Comparison of ENCODE assay signal across 8 mouse cellular contexts in genomic region chr8:79030326-79031265, GRCm38 (mm10). TPM values are rescaled to one million over a fixed set of nuclear protein-coding genes. Genes with fewer than 3 reads are reported as not detected.
A peak's percentile ranks its signal among the peaks of the same experiment; 100 is the strongest.
DNase-seq lines count a peak whose midpoint lies in the region; ATAC-seq and TF ChIP-seq lines count a peak whose summit lies in the region.

No protein-coding gene starts in this region.

- peak; percentile 78 for DNase-seq in 416B (ENCODE audit: low read depth)
- peak; percentile 86 for DNase-seq in adrenal gland, postnatal 14 days
- DNase-seq in heart, adult 9 months (ENCODE audit: low spot score in 2 of 2): peak; percentile 46 to 64
- DNase-seq in liver, adult 2 months (ENCODE audit: extremely low read depth, low read depth, low spot score): no peak
- peak; percentile 52 for DNase-seq in naive thymus-derived CD4-positive, alpha-beta T cell, adult 2 months (ENCODE audit: low read depth)

- under 1% methylated on average over 53 of the region's 62 CpGs for WGBS in embryonic facial prominence, embryonic 12.5 days
- WGBS in kidney, embryonic 15.5 days: 0% methylated on average over 57 of the region's 62 CpGs
- 7% methylated on average over 62 of the region's 62 CpGs for WGBS in liver, adult 2 months
- under 1% methylated on average over 53 of the region's 62 CpGs for whole genome bisulfite sequencing in stomach, embryonic 16.5 days

- peak overlapping the region; percentile 100 for H3K9ac ChIP-seq in embryonic facial prominence, embryonic 12.5 days
- H3K9ac ChIP-seq in kidney, embryonic 15.5 days: peak overlapping the region; percentile 95
- H3K9ac ChIP-seq in liver, adult 2 months (ENCODE audit: low read depth, low read length): peak overlapping the region; percentile 74
- H3K9ac ChIP-seq in stomach, embryonic 16.5 days (ENCODE audit: low read length): peak overlapping the region; percentile 100

- TF ChIP-seq POLR2A in liver, adult 2 months (IDR thresholded peaks at IDR 0.05; ENCODE audit: extremely low read depth, insufficient read depth, low read length): no peak

- H3K27ac ChIP-seq in embryonic facial prominence, embryonic 12.5 days: peak overlapping the region; percentile 100
- peak overlapping the region; percentile 100 for H3K27ac ChIP-seq in kidney, embryonic 15.5 days
- 0 out of 2 replicates have a peak overlapping the region, but pooled peaks have one; percentile 16 for H3K27ac ChIP-seq in liver, adult 2 months (replicated peaks; ENCODE audit: insufficient read depth, low read depth, low read length)
- H3K27ac ChIP-seq in stomach, embryonic 16.5 days (ENCODE audit: low read length): peak overlapping the region; percentile 100

- ATAC-seq in embryonic facial prominence, embryonic 12.5 days (ENCODE audit: insufficient number of reproducible peaks, insufficient read depth, low FRiP score, low TSS enrichment): peak; percentile 29; the same call in 1 of the 2 replicates
- ATAC-seq in kidney, embryonic 15.5 days (replicated peaks; ENCODE audit: low FRiP score): peak; percentile 31
- peak; percentile 8 for ATAC-seq in stomach, embryonic 16.5 days (ENCODE audit: insufficient read depth, low FRiP score)

- TF ChIP-seq CTCF in liver, adult 2 months (IDR thresholded peaks at IDR 0.05; ENCODE audit: low read depth, low read length): no peak

- peak overlapping the region; percentile 92 for H3K4me3 ChIP-seq in embryonic facial prominence, embryonic 12.5 days
- H3K4me3 ChIP-seq in kidney, embryonic 15.5 days (replicated peaks): peak overlapping the region; percentile 89
- peak overlapping the region; percentile 92 for H3K4me3 ChIP-seq in liver, adult 2 months (ENCODE audit: insufficient read depth, low read depth, low read length)
- peak overlapping the region; percentile 63 for H3K4me3 ChIP-seq in stomach, embryonic 16.5 days (replicated peaks; ENCODE audit: low read length)

- H3K9me3 ChIP-seq in embryonic facial prominence, embryonic 12.5 days: no peaks in the 10 kb centered on the region
- no peaks in the 10 kb centered on the region for H3K9me3 ChIP-seq in kidney, embryonic 15.5 days (replicated peaks)
- no peaks in the 10 kb centered on the region for H3K9me3 ChIP-seq in stomach, embryonic 16.5 days (replicated peaks; ENCODE audit: control insufficient read depth, low read length)

- H3K4me2 ChIP-seq in embryonic facial prominence, embryonic 12.5 days (replicated peaks): peak overlapping the region; percentile 77
- peak overlapping the region; percentile 80 for H3K4me2 ChIP-seq in kidney, embryonic 15.5 days
- H3K4me2 ChIP-seq in stomach, embryonic 16.5 days (ENCODE audit: low read depth, low read length): peak overlapping the region; percentile 63

- H3K27me3 ChIP-seq in embryonic facial prominence, embryonic 12.5 days: no peaks in the 10 kb centered on the region
- H3K27me3 ChIP-seq in kidney, embryonic 15.5 days: no peaks in the 10 kb centered on the region
- H3K27me3 ChIP-seq in liver, adult 2 months (ENCODE audit: control insufficient read depth, insufficient read depth, low read length): peaks cover 9% of the 10 kb centered on the region
- H3K27me3 ChIP-seq in stomach, embryonic 16.5 days (ENCODE audit: control insufficient read depth, insufficient read depth, low read length): no peaks in the 10 kb centered on the region

- H3K4me1 ChIP-seq in embryonic facial prominence, embryonic 12.5 days: peaks cover 33% of the 10 kb centered on the region
- peaks cover 39% of the 10 kb centered on the region for H3K4me1 ChIP-seq in kidney, embryonic 15.5 days
- no peaks in the 10 kb centered on the region for H3K4me1 ChIP-seq in liver, adult 2 months (ENCODE audit: control insufficient read depth, insufficient read depth, low read length)
- peaks cover 26% of the 10 kb centered on the region for H3K4me1 ChIP-seq in stomach, embryonic 16.5 days (ENCODE audit: control insufficient read depth, insufficient read depth, low read length)

- no peaks in the 10 kb centered on the region for H3K79me2 ChIP-seq in liver, adult 2 months (ENCODE audit: control insufficient read depth, insufficient read depth, low read length)

- no peaks in the 10 kb centered on the region for H3K36me3 ChIP-seq in embryonic facial prominence, embryonic 12.5 days
- no peaks in the 10 kb centered on the region for H3K36me3 ChIP-seq in kidney, embryonic 15.5 days
- no peaks in the 10 kb centered on the region for H3K36me3 ChIP-seq in liver, adult 2 months (ENCODE audit: control insufficient read depth, insufficient read depth, low read length)
- H3K36me3 ChIP-seq in stomach, embryonic 16.5 days (ENCODE audit: control insufficient read depth, insufficient read depth, low read length): no peaks in the 10 kb centered on the region

RNA-seq across cellular contexts. Expression of gene Zfp827, which starts 2.4 kb away (rescaled TPM):
- total RNA-seq in adrenal gland, postnatal 14 days (2021): 15.3 and 17.1 TPM in 2 replicates
- polyA plus RNA-seq in embryonic facial prominence, embryonic 12.5 days (2016; fragmentation: Nextera tagmentation; extraction: Ambion mirVana): 13.8 and 15.0 TPM in 2 replicates
- 7.4 and 7.9 TPM in 2 replicates for polyA plus RNA-seq in kidney, embryonic 15.5 days (2015; fragmentation: Nextera tagmentation; extraction: Ambion mirVana)
- 0.09 and 0.13 TPM in 2 replicates for total RNA-seq in liver, adult 2 months (2014; rRNA removed)
- 0.10 and 0.21 TPM in 2 replicates for polyA plus RNA-seq in liver, adult 2 months (2012; rRNA removed)
- polyA plus RNA-seq in stomach, embryonic 16.5 days (2015; fragmentation: Nextera tagmentation; extraction: Ambion mirVana): 7.6 and 7.8 TPM in 2 replicates

Comparison
In these comparisons a context has a peak if more than half of its experiments do, and no peak if none do; other contexts are left out.
1. H3K27ac ChIP-seq: peak in every context shown above with its lines; median percentile 100 in embryonic facial prominence, embryonic 12.5 days; 100 in kidney, embryonic 15.5 days; 100 in stomach, embryonic 16.5 days; 16 in liver, adult 2 months.